Mouse (Mus musculus) ES-Bruce4 (cell line): ENCODE measurements at regions not wholly inside any gene's neighbourhood (a gene's known extent, or its start where the extent isn't known, plus 50 kb on each side); places are given as distances from the start of the nearest gene placed in this dataset.
A peak's percentile ranks its signal among the peaks of the same experiment; 100 is the strongest.

Experiments used
- H3K27ac ChIP-seq: 2 replicates; pipeline ENCODE4 v1.5.1; 2012; ENCODE audit warnings: low read length, inconsistent platforms; ENCODE audit not compliant: insufficient read depth
- H3K27me3 ChIP-seq: 2 replicates; pipeline ENCODE4 v1.6.1; 2012; ENCODE audit warnings: mild to moderate bottlenecking, low read length, inconsistent platforms; ENCODE audit not compliant: control insufficient read depth, poor library complexity, insufficient read depth, severe bottlenecking
- H3K36me3 ChIP-seq: 2 replicates; pipeline ENCODE4 v1.6.1; 2012; ENCODE audit warnings: inconsistent platforms, mild to moderate bottlenecking, low read length, moderate library complexity; ENCODE audit not compliant: control insufficient read depth, poor library complexity, insufficient read depth, severe bottlenecking
- H3K4me1 ChIP-seq: one replicate; pipeline ENCODE4 v1.8.1; 2011; ENCODE audit warnings: low read length; ENCODE audit not compliant: control insufficient read depth, insufficient read depth
- H3K4me3 ChIP-seq: 2 replicates; pipeline ENCODE4 v1.5.1; 2011; ENCODE audit warnings: low read depth, mild to moderate bottlenecking, low read length
- H3K9ac ChIP-seq: 2 replicates; pipeline ENCODE4 v1.6.1; 2012; ENCODE audit warnings: low read depth, mild to moderate bottlenecking, inconsistent platforms; ENCODE audit not compliant: poor library complexity, severe bottlenecking
- H3K9me3 ChIP-seq: replicated peaks from 2 replicates; pipeline ENCODE4 v1.6.1; 2012; ENCODE audit warnings: mild to moderate bottlenecking, low read length, inconsistent platforms; ENCODE audit not compliant: control insufficient read depth, poor library complexity, insufficient read depth, severe bottlenecking
- CTCF ChIP-seq: IDR thresholded peaks from one replicate; pipeline ENCODE4 v1.8.1; 2011; ENCODE audit warnings: low read depth, low read length
- EP300 ChIP-seq: IDR thresholded peaks from 2 replicates; pipeline ENCODE4 v1.6.1; 2011; ENCODE audit warnings: low read depth, low read length; ENCODE audit not compliant: insufficient read depth
- POLR2A ChIP-seq: IDR thresholded peaks from one replicate; pipeline ENCODE4 v1.8.1; 2011; ENCODE audit warnings: low read length; ENCODE audit not compliant: insufficient read depth

DNA sequence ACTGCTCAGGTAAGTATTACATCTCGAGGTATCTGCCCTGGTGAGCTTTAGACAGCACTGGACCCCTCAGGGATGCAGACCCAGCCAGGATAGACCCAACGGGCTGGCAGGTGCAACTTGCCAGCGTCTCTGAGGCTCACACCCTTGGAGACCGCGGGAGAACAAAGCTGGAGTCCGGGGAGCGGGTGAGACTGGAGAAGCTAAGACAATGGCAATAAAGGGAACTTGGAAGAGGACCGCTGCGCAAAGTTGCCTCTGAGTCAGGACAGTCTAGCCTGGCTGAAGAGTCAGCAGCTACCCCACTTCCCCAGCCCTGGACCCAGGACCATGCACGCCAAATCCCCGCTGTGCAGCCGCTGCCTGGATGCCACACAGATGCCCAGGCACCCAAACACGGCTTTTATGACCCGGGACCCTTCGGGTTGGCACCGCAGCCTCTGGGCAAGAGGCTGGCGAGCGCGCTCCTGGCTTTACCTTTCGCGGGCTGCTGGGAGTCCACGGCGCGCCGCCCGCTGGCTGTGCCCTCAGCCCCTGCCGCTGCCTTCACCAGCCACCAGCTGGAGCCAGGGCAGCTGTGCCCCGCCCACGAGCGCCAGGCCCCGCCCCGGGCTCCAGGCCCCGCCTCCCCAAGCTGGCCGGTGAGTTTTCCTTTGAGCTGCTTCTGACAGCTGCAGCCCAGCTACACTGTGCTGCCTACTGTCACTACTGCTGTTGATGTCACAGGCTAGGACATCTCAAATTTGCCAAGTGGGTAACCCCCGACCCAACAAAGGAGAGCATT lies 353.6 kb upstream of the Rarb start:
- TF ChIP-seq EP300 (no peak), POLR2A (no peak), CTCF (no peak)
- Histone ChIP-seq H3K4me3 (peak overlapping the region; percentile 67), H3K27me3 (no peaks in the 10 kb centered on the region), H3K27ac (no peak overlapping the region), H3K36me3 (no peaks in the 10 kb centered on the region), H3K4me1 (no peaks in the 10 kb centered on the region), H3K9ac (no peak overlapping the region), H3K9me3 (no peaks in the 10 kb centered on the region)

DNA sequence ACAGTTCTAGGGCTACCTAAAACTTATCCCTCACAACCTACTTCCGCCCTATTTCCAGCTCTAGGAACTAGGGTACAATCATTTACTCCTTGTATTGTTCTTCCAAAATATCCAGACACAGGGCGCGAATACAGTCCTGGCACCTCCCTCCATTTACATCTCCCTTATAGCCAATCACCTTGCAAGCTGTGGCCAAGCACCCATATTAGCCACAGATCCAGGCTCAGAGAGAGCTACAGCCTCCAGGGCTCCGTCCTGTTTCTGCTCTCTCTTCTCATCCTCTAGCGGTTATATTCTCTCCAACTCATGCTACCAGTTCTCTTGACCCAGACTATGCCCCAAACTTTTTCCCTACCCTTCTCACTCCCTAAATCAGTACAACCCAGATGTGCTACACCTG lies 352.9 kb upstream of the Rarb start:
- TF ChIP-seq POLR2A (no peak), CTCF (no peak), EP300 (no peak)
- H3K27ac ChIP-seq, result no peak overlapping the region
- H3K27me3 ChIP-seq, result no peaks in the 10 kb centered on the region
- no peaks in the 10 kb centered on the region for H3K4me1 ChIP-seq
- H3K9ac ChIP-seq, result no peak overlapping the region
- H3K4me3 ChIP-seq, result peak overlapping the region; percentile 67; the same call in 1 of the 2 replicates
- H3K9me3 ChIP-seq, result no peaks in the 10 kb centered on the region
- no peaks in the 10 kb centered on the region for H3K36me3 ChIP-seq

DNA sequence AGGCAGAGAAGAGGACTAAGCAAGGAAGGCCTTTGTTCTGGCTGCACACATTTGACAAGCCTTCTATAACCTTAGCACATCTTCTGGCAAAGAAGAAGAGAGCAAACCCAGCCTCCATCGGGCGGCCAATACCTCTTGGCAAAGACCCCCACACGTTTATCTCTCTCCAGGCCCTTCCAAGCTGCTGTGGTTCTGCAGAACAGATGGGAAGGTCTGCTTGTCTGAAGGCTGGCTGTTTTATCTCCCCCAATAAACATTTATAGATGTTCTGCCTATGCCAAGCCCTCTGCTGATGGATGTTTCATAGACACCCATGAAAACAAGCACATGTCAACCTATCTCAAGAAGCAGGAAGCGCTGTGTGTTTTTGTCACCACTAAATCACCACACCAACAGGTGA lies 339.4 kb upstream of the Rarb start:
- Histone ChIP-seq H3K27ac (no peak overlapping the region), H3K4me3 (no peak overlapping the region), H3K27me3 (no peaks in the 10 kb centered on the region), H3K9ac (no peak overlapping the region), H3K36me3 (no peaks in the 10 kb centered on the region), H3K9me3 (no peaks in the 10 kb centered on the region), H3K4me1 (no peaks in the 10 kb centered on the region)
- TF ChIP-seq POLR2A, result no peak
- TF ChIP-seq EP300, result no peak
- TF ChIP-seq CTCF, result no peak

DNA sequence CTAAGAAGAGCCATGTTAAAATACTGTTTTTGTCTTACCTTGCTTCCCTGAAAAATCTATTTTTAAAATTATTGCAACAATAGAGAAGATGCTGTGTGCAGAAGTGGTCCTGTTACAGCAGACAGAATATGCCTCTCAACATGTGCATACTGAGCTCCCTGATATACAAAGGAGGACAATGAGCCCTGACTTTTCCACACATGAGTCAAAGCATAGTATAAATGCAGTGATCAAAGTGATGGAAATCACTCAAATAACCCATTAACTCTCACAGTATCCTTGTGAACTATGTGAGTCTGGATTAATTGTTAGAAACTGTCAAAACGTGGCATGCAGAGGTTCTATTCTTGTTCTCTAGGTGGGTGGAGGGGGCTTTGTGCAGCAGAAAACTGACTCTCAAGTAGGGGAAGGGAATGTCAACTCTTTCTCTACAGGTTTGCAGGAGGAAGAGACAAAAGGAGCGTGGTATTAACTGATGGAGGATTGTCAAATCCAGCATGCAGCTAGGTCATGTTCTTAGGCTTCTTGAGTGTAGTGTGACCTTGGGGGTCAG lies 337.5 kb upstream of the Rarb start:
- TF ChIP-seq POLR2A, result no peak
- TF ChIP-seq CTCF, result no peak
- no peak for TF ChIP-seq EP300
- Histone ChIP-seq H3K9me3 (no peaks in the 10 kb centered on the region), H3K4me3 (no peak overlapping the region), H3K27me3 (no peaks in the 10 kb centered on the region), H3K4me1 (no peaks in the 10 kb centered on the region), H3K27ac (no peak overlapping the region), H3K36me3 (no peaks in the 10 kb centered on the region), H3K9ac (no peak overlapping the region)

DNA sequence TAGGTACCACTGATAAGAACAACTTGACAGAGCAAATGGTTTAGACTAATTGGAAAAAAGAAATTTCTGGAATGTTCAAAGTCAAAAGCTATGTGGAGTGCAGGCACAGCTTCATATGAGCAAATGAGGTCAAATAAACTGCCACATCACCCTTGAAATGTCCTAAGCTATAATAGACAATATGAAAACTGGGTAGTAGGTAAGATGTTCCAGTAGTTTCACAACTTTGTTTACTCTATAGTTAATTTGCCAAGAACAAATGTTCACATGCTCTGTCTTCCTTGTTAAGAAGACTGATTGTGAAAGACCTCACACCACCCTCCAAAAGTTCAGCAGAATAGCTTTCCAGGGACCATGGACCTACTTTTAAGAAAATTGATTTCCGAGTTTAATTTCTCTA lies 301.7 kb upstream of the Rarb start:
- no peaks in the 10 kb centered on the region for H3K36me3 ChIP-seq
- no peak overlapping the region for H3K9ac ChIP-seq
- TF ChIP-seq EP300 (no peak), CTCF (no peak), POLR2A (no peak)
- no peaks in the 10 kb centered on the region for H3K4me1 ChIP-seq
- H3K27ac ChIP-seq, result no peak overlapping the region
- no peaks in the 10 kb centered on the region for H3K9me3 ChIP-seq
- H3K4me3 ChIP-seq, result no peak overlapping the region
- H3K27me3 ChIP-seq, result no peaks in the 10 kb centered on the region

DNA sequence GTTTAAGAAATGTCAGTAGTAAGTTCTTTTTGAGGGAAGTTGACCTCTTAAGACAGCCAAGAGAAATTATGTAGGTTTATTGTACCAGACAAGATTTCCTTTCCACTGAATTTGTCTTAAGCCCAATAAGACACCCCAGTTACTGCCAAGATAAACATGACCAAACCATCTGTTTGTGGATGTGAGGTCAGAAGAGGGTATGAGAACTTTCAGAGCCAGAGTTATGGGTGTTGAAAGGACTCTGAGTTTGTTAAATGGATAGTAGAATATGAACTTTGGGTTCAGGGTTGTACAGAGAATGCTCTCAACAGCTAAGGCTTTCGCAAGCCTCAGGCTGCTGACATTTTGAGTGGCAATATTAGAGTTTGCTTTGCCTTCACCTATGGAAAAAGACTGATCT lies 287.7 kb upstream of the Rarb start:
- H3K36me3 ChIP-seq, result no peaks in the 10 kb centered on the region
- no peaks in the 10 kb centered on the region for H3K4me1 ChIP-seq
- no peak overlapping the region for H3K27ac ChIP-seq
- TF ChIP-seq EP300, result no peak
- no peak for TF ChIP-seq CTCF
- no peak for TF ChIP-seq POLR2A
- no peak overlapping the region for H3K9ac ChIP-seq
- no peaks in the 10 kb centered on the region for H3K27me3 ChIP-seq
- no peaks in the 10 kb centered on the region for H3K9me3 ChIP-seq
- H3K4me3 ChIP-seq, result no peak overlapping the region
